Mouse (Mus musculus) frontal cortex, postnatal 25 days (tissue): ENCODE data around the gene Kdelr2.

Experiments
- DNase-seq, 2 experiments: peaks; one replicate each; pipeline ENCODE4 v3.0.0; 2022; ENCODE audit warnings: low spot score in 2 of 2

Gene Kdelr2

DNA sequence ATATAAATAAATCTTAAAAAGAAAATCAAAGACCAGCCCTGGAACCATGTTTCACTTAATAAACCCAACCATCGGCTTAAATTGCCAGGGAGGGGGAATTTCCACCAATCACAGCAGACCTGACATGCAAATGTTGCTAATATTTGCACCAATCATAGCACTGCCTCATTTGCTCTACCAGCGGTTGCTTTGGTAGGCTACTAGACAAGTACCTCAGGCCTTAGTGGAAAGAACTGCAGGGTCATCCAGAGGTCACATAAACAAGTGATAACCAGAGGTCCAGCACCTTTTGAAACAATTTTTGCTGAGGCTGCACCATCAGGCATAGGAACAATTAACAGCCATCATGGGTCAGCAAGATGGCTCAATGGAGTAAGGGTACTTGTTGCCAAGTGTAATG is 2.1 kb upstream of the Kdelr2 start:
- no peak for DNase-seq

DNA sequence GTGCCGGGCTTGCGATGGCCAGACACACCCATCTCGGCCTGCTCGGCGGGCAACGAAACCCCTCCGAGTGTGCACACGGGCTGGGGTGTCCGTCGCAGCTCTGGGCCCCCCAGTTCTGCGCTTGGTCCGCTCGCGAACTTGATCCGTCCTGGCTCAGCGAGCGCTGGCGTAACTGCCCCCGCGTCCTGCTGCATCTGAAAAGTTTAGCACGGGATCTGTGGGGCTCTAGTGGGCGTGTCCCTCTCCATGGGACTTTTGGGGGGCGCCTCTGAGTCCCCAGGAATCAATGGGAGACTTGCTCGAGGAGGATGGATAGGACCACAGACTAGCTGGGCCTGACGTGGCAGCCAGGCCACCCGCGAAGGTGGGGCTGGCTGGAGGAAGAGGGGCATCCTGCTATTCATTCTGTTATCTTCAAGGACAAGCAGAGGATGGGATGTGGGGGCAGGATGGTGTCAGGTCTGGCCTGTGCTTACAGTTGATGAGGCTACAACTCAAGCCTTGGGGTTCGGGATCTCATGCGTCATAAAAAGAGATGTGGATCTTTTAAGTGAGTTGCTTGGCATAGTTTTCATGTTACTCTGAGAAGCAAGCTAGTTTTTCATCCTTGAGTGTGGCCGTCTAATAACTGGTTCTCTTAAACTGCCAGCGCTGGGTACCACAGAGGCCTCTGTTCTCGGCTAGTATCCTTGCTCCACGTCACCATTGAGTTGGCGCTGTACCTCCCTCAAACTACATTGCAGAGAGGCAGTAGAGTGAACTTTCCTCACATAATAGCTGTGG is 701 bp downstream of the Kdelr2 start:
- DNase-seq = no peak

DNA sequence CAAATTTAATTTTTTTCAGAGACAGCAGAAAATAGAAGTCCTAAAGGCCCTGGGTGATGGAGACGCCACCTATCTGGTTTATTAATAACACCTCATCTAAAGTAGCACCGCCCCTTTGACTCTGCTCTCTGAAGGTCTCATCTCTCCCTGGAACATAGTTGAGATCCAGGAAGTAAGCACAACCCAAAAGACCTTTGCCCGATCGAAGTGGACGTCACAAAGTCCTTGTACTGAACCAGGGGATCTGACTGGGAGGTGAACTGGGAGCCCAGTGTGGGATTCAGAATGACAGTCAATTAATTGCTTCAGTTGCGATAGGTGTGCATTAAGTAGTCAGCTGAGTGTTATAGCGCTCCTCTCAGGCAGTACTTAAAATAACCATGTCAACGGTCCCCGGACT is 1.6 kb downstream of the Kdelr2 start:
- DNase-seq = no peak

DNA sequence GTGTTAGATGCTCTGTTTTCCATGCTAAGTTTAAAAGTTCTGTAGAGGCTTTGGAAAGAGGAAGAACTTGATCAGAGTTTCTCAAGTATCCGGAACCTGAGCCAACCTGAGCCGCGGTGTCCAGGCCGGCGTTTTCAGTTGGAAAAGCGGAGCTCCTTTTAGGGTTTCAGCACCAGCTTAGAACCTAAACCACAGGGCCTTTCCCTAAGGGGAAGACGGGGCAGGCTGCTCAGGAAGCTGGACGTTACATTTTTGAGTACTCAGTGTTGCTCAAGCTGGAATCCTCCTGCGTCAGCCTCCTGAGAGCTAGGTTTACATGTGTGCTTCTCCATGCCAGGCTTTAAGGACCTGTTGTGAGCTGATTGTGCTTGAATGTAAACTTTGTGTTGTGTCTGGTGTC is 2.9 kb downstream of the Kdelr2 start:
- DNase-seq = no peak

DNA sequence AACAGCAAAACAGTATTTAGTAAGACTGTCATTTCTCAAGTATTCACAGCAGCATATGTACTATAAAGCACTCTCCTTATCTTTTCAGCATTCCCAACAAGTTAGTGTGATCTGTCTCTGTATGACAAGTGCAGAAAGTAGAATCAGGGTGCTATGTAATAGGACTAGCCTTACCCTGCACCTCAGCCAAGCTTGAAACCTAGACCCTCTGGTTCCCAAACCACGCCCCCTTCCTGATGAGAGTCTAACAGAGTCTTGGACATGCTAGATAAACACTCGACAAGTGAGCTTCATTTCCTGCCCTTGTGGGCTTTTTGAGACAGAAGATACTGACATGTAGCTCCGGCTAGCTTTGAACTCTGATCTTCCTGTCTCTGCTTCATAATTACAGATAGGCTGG is 5.6 kb downstream of the Kdelr2 start:
- DNase-seq = no peak

DNA sequence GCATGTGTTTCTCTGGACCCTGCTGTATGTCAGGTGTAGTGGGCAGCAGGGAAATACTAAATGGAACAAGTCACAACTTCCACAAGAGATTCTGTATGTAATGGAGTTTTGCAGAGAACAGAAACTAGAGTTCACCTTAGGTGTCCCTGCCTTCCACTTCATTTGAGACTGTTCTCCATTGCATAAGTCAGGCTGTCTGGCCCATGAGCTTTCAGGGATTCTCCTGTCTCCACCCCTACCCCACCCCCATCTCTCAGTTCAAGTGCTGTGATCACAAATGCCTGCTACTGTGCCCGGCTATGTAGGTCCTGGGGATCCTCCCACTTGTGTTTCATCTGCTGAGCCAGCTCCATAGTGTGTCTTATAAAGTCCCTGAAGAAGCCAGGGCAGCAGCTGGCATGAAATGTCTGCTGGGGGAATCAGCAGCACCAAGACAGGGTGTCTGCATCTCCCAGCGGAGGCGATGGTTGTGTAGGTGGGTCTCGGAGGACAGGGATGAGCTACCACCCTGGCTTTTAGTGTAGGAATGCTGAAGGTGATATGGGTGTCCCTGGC is 7.3 kb downstream of the Kdelr2 start:
- DNase-seq = no peak

DNA sequence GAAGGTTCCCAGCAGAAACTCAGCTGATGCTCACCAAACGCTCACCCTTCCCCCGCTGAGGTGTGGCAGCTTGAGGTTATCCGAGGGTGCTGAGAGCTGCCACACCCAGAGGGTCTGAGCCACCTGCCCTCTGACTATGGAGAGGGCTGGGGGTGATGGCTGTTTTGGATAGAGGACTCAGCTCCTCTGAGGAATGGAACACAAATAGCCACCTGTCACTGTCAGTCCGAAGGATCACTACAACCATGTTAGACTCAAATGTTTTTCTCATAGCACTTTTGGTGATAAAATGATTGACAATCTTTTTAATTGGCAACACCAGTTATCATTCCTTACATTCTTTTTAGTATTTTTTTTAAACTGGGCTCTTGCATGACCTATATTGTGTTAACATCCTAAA is 17.8 kb downstream of the Kdelr2 start:
- no peak for DNase-seq

DNA sequence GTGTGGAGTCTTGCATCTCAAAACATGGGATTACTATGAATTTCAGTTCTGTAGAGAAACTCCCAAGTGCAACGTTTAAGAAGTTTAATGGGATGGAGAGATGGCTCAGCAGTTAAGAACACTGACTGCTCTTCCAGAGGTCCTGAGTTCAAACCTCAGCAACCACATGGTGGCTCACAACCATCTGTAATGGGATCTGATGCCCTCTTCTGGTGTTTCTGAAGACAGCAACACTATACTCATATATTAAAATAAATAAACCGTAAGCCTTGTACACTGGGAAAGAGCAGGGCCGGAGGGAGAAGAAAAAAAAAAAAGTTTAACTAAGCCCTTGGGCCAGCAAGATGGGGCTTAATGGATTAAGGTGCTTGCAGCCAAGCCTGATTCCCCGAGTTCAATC is 19.4 kb downstream of the Kdelr2 start:
- DNase-seq = no peak

DNA sequence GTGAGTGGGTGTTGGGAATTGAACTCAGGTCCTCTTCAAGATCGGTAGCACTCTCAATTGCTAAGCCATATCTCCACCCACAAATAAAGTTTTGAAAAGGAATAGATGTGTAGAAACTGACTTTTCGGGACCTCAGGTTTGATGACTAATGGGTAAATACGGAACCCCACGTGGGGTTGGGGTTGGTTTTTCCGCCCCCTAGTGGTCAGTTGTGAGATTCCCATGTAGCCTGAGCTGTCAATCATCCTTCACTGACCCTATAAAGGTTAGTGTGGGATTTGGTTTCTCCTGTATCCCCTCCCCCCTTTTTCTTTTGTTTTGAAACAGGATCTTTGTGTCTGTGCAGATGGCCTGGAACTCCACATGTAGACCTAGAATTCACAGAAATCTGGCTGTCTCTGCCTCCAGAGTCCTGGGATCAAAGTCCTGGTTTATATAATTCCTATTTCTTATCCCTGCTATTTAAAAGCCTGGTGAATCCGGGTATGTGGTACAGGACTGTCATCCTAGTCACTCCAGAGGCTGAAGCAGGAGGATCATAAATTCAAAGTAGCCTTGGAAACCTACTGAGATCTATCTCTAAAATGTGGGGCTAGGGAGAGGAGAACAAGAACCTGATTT is 20.4 kb downstream of the Kdelr2 start:
- peak; percentile 11 to 16 for DNase-seq

DNA sequence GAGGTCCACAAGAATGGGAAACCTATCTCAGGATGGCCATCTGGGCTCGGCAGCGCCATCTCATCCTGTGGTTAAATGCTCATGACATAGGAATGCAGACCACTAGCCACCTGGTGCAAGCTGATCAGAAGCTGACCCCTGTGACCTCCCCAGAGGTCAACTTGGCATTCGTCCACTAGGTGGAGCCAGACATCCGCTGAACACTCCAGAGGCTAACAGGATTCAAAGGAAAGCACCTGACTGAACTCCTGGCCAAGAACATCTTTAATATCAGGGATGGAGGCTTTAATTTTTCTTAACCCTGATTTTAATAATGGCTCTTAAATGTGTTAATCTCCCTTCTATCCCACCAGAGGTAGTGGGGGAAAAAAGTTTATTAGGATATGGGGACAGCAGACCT is 30.8 kb downstream of the Kdelr2 start:
- DNase-seq = peak; percentile 16 to 24

DNA sequence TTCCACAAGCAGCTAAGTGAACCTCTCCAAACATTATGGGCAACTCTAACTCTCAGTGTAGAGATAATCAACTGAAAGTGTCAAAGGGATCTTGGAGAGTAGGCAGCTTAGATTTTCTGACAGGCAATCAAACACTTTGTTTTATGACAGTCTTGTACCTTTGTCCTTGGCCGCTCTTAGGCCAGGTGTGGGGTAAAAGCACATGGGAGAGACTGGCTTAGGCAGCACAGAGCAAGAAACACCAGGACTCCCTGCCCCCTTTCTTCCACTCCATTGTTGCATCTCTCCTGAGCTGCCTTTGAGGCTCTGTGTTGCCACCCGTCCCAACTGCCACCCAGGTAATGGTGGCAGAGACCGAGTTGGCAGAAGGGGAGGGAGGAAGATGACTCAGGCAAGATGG is 37.7 kb downstream of the Kdelr2 start:
- no peak for DNase-seq

DNA sequence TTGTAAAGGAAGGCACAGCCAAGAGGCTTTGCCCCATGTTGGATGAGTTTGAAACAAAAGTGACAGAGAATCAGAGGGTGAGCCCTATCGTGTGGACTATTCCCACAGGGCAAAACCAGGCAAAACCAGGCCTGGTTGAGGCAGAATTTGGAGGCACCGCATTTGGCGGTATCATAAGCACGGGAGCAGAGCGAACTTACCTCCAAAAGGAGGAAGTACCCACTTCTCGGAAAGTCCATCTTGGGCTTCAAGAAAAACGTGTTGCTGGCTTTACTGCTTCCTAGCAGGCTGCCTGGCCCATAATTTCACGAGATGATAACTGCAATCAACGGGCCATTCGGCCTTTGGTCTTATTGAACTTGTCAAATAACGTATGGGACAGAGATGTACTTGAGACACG is 38.1 kb downstream of the Kdelr2 start:
- DNase-seq = no peak

DNA sequence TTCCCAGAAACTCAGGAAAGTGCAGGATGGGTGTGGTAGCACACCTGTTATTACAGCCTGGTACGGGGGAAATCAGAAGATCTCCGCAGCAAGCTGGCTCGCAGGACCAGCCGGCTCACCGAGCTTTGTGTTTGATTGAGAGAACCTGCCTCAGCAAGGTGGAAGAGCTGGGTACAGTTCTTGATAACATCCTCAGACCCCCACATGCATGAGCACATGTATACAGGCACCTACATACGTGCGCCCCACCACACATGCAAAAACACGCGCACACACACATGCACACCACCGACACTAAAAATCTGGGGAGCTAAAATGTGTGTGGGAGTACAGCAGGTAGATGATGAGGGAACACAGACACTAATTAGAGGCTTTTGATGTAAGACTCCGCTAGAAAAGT is 60.0 kb downstream of the Kdelr2 start:
- DNase-seq = no peak

DNA sequence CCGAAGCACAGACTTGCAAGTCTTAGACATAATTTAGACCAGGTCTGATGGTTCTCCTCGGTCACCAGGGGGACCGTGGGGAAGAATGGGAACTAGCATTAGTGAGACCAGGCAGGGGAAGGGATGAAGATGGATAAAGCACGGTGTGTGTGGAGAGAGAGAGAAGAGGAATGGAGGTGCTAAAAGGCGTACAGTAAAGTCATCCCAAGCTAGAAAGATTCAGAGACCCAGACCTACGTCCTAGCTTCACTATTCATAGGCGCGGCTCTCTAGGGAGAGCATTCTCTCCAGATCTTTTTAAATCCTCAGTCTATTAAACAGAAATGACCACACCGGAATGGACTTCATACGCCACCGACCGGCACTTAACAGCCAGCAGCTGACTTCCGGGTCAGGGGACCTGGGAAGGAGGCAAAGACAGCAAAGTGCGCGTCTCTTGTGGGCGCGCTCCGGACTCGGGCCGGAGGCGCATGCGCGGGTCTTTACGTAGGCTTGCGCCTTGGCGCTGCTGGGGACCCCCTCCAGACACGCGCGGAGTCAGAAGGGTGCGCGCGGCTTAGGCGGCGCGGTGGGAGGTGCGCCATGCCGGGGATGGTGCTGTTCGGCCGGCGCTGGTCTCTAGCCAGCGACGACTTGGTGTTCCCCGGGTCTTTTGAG is 60.6 kb downstream of the Kdelr2 start, which contains the start of gene Daglb:
Gene Daglb, plus strand, starts transcription at position 485 of the 657 bp plus-strand sequence.
- DNase-seq = peak; percentile 76 to 88

DNA sequence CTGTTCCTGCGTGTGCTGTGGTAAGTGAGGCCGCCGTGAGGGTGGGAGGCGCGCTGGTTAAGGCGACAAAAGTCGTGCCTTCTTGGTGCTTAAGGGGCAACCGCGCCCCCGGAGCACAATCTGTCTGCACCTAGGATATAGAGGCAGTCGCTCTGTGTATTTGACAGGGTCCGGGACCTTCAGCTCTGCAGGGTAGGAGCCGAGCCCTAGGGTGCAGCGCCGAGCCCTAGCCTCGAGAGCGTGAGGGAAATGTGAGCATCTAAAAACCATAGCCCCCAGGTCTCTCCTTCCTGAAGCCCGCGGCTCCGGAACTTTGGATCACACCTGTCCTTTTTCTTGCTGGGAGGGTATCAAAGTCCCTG is 61.1 kb downstream of the Kdelr2 start:
- no peak for DNase-seq

DNA sequence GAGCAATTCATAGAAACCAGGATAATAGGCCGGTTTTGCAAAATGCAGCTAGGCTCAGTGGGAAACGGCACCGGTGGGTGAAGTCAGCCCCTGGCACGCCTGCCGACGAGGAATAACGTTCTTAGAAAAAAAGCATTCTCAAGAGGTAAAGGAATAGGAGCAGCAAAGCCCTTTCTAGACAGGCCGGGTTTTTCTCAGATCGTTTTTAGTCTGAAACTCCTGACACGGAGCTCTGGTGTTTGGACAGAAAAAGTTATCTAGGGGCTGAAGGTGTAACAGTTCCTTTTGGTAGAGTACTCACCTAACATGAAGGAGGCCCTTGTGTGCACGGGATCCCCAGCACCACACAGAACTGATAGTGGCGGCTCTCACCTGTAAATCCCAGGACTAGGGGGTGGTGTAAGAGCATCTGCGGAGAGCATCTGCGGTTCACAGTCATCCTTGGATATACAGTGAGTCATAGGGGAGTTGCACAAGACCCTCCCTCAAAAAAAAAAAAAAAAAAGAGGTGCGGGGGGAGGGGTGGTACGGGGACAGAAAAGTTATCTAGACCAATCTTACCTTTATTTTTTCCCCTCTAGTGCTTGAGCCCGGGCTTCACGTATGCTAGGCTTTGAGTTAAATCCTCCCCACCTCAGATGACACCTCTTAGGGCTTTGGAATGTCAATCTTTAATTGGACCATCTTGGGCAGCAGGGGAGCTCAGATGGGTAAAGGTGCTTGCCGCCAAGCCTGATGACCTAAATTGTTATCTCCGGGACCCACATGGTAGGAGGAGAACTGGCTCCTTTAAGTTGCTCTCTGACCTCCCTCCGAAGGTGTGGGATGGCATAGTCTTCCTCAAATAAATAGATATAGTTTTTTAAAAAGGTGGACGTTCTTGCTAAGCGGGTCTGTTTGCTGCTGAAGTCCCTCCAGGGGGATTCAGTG is 61.8 kb downstream of the Kdelr2 start:
- DNase-seq = no peak

DNA sequence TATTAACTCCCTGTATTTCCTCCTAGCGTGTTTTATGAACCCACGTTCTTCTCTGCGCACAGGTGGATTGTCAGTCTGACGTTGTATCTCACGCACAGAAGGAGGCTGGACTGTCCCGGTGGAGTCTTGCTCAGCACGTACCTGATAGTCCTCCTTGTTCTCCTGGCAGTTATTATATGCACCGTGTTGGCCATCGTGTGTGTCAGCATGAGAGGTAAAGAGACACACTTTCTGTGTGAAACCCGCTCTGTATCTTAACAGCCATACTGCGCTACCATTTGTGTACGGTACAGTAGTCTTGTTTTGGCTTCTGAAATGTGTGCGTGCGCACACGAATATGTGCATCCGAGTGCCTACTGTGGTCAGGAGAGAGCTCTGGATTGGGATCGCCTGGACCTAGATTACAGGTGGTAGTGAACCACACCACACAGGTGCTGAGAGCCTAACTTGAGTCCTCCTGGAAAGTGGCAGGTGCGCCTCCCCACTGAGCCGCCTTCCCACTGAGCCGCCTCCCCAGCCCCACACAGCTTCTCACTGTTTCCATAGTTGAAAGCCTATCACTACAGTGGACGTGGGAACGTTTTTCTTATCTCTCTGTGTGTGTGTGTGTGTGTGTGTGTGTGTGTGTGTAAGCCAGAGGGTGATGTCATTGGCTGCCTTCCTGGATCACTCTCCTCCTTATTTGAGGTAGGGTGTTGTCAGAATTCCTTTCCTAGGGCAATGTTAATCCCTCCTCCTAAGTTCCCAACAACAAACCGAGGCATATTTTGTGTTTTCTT is 63.4 kb downstream of the Kdelr2 start:
- no peak for DNase-seq

DNA sequence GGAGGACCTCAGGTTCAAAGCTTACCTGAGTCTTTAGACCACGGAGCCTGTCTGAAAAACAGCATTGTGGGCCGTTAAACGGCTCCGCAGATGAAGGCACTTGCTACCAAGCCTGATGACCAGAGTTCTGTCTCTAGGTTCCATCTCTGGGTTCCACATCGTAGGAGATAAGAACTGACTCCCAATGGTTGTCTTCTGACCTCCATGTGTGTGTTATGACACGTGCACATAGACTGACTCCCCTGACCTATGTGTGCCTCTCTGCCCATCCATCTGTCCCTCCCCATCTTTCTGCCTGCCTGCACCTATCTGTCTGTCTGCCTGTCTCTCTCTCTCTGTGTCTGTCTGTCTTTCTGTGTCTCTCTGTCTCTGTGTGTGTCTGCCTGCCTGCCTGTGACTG is 64.3 kb downstream of the Kdelr2 start:
- DNase-seq = no peak

DNA sequence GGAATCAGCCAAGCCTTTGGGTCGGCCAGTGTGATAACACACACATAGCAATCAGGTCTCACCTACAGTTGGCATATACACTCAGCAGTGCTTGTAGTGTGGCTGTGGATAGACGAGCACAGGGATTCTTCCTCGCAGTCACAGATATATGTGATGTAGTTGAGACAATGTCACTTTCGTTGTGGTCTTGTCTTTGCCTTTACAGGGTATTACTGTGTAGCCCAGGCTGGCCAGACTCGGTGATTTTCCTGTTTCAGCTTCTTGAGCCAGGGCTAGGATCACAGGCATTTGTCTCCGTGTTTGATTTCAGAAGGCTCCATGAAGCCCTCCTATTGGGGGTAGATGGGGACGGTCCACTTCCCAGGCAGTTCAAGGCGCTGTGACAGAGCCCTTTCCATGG is 66.0 kb downstream of the Kdelr2 start:
- no peak for DNase-seq

DNA sequence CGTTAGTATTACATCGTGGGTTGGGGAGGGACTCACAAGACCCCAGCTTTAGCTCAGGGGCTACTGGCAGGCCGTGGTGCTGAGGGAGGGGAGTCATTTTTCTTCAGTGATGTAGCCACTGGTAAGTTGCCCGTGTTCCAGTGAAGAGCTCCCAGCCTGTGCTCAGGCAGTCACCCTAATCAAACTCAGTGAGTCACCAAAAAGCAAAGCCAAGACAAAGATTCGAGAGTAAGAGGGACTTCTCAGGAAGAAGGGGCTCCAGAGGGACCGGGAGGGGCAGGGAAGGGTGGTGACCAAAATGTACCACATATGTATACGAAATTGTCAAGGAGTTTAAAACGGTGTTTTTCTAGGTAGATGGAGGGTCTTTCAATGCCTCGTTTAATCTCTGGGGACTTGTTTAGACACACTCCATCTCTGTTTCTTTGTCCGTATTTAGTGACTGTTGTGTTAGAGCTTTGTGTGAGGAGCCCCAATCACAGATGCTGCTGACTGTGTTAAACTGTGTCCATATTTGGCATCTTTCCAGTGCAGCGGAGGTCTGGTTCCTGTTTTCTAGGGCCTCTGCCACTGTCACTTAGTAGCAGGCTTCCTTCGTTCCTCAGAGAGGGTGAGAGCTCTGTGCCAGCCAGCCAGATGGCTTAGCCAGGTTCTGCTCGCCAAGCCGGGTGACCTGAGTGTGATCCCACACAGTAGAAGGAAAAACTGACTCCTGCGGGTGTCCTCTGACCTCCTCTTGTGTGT is 67.0 kb downstream of the Kdelr2 start:
- DNase-seq = no peak
